Mouse (Mus musculus) monocyte, adult 5-6 weeks (primary cell): ENCODE results near the gene Lrrc41. TPM values are rescaled to one million over a fixed set of nuclear protein-coding genes. Genes with fewer than 3 reads are reported as not detected.
A peak's percentile ranks its signal among the peaks of the same experiment; 100 is the strongest.

Experiments used
- ATAC-seq: fragments of 153-309, 156-312 bp; replicated peaks from 2 replicates; pipeline ENCODE4 v1.8.0; 2017; ENCODE audit warnings: mild to moderate bottlenecking; ENCODE audit not compliant: low TSS enrichment, insufficient number of reproducible peaks, severe bottlenecking, poor library complexity, low FRiP score
- total RNA-seq: library from RNA; stranded (forward); fragments of 200-1000, 200-491, 200-594 nt; gene quantifications from 3 replicates; pipeline ENCODE4 v1.2.3, GENCODE M21; 2017

Gene Lrrc41
- total RNA-seq, 1 experiment from 2014 or later, result 8.6 TPM

DNA sequence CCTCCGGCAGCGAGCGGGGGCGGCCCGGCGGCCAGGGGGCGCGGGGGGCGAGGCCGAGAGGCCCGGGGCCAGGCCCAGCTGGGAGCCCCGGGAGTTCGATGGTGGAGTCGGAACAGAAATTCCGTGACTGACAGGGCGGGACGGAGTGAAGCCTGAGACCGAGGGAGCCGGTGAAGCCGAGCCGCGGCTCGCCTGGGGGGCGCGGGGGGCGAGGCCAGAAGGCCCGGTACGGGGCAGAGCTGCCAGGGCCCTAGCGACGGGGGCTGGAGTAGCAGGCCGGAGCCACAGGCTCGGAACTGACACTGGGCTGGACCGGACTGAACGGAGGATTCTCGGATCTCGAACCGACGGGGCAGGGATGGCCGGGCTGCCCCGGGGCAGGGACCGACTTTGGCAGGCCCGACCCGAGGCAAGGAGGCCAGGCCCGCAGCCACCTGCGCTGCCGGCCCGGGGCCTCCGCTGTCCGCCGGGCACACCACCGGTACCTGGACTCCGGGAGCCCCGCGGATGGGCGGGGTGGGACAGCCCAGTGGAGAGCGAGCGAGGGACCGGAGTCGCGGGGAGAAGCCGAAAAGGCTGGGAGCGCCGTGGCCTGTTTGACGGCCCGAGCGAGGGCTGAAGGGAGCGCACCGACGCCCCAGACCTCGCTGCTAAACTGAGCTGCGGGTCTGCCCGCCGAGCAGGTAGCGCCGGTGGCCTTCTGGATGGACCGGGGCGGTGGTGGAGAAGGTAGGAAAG, 731 bp downstream of the Lrrc41 start:
- ATAC-seq, result peak; percentile 47; the same call in 1 of the 2 replicates

DNA sequence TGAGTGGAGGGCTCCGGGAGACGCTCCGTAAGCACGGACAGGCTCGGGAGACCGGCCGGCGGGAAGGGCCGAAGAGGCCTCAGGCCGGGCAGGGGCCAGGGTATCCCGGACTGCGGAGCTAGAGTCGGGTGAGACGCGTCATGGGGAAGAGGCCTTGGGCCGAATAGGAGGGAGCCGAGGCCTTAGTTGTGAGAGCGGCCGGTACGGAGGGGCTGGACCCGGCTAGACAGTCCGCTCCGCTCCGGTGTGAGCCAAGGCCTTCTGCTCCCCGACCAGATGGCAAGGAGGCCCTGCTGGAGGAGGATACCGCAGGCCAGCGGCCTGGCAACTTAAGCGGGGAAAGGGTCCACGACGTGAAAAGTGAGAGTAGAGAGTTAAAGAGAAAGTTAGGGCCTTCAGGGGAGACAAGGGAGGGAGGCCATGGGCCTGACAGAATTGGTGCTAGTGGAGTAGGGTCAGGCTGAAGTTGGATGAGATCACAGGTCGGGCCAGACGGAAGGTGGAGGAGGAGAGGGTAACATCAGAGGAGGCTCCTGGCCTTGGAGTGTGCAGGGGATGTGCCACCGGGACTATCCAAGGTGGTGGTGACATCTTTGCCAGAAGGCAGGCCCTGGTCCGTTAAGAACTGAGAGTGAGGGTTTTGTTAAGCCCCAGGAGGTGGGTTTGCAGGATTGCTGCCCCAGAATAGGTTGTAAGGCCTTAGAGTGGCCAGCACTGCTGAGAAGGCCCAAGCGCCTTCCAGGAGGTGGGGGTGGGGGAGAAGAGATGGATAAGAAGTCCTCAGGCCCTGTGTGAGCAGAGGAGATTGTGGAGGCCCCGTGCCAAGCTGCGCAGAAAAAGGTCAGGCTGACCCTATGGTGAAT, 1.5 kb downstream of the Lrrc41 start:
- no peak for ATAC-seq

- no peak for ATAC-seq
Observed at GRCm38 (mm10) chr4:116077240-116078095, 2.4 kb downstream of the Lrrc41 start.

- ATAC-seq, result 0 out of 2 replicates have a peak, but pooled peaks have one; percentile 13
Observed at GRCm38 (mm10) chr4:116088510-116089249, 13.6 kb downstream of the Lrrc41 start.

DNA sequence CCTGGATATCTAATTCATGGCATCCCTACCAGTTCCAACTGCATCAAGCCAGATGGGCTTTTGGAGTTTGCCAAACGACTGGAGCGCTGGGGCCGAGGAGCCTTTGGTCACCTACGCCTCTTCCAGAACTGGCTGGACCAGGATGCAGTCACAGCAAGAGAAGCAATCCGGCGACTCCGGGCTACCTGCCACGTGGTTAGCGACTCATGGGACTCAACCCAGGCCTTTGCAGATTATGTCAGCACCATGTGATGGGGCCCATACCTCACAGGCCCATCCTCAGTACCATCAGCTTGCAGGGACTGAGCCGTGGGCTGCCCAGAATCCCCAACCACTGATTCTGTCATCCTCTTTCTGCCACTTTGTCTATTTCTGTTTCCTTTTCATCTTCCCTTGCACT, 21.2 kb downstream of the Lrrc41 start:
- no peak for ATAC-seq

GRCm38 (mm10) chr4:116097211-116097610, 22.1 kb downstream of the Lrrc41 start:
- no peak for ATAC-seq

GRCm38 (mm10) chr4:116100959-116101358, 25.9 kb downstream of the Lrrc41 start:
- no peak for ATAC-seq

DNA sequence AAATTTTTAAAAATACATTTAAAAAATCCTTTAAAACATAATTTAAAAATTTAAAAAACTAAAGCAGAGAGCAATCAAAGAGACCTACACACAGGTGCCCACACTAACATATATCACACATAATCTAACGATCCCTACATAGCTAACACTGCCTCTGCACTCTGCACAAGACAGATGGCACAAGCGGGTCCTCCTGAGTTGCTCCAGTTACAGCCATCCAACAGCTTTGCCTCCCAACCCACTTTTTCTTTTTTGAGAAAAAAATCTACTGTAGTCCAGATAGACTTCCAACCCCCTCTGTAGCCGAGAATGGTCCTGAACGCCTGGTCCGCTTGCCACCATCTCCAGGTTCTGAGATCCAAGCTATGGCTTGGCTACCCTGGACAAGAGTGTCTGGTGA, 30.2 kb downstream of the Lrrc41 start:
- ATAC-seq, result no peak

DNA sequence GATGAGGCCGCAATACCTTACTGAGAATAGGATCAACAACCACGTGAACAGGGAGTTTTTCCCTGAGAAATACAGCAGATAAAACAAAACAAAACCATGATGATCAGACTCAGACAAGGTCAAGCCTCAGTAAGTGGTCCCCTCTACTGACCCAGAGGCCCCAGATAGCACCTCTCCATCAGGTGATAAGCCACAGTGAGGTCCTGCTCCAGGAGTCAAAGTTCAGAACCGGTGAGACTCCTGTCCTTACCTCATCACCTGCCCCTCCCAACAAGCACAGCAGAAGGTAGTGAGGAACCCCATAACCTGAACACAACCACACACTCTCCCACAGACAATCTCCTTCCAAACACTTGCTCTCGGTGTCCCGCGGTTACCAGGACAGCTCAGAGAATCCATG, 35.6 kb downstream of the Lrrc41 start:
- no peak for ATAC-seq

GRCm38 (mm10) chr4:116111486-116111885, 36.4 kb downstream of the Lrrc41 start:
- no peak for ATAC-seq

DNA sequence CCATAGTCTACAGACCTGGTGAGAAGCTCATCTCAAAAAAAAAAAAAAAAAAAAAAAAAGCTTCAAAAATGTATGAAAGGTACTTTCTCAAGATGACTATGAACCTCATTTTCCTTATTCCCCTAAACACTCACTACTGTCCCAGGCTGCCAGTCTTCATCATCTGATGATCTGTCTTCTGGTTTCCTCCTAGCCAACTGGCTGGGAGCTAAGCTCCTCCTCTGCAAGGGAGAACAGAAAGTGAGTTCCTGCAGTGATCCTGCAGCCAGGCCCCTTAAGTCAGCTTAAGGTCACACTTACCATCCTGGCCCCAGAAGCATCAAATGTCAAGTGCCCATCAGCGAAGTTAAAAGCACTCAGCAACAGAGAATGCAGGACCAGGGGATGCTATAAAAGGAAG, 47.7 kb downstream of the Lrrc41 start:
- ATAC-seq, result 0 out of 2 replicates have a peak, but pooled peaks have one; percentile 28

DNA sequence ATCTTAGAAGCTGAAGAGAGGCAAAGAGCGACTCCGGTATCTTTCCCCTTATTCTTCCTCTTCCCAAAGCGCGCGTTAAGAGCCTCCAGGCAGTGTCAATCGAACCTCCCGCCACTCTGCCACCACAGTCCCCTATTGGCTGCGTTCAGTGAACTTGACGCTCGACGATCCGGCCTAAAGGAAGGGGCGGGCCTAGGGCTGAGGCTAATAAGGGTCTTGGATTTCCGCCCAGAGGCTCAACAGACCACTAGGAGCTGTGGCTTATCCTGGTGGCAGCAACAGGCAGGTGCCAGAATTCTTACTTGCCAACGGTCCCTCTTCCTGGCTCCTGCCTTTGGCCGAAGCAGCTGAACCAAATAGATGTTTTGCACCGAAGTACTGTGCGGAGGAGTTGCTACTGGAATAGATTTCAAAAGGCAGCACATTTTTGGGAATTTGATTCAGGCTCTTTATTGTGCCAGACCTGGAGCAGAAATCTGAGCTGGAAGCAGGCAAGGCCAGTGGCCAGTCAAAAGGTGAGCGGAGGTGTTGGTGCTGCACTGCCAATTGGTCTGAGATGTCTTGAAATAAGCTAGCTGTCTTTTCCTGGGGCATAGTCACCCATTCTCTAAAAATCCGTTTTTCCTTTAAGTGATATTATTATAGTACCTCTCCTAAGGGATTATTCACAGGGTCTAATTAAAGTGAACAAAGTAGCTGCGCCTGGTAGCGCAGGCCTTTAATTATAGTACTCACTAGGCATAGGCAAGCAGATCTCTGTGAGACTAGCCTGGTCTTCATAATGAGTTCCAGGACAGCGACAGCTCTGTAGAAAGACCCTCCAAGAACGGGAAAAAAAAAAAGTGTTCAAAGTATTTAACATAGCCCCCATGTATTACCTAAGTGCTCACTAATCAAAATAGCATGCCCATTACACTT, 48.8 kb downstream of the Lrrc41 start, which contains the start of the genes Rad54l and Pomgnt1:
Rad54l (minus strand) TSS at position 89 of the 918 bp plus-strand sequence.
Pomgnt1 (plus strand) TSS at position 239 of the 918 bp plus-strand sequence.
- peak; percentile 96 for ATAC-seq

GRCm38 (mm10) chr4:116125803-116126386, 50.8 kb downstream of the Lrrc41 start:
- ATAC-seq, result no peak

GRCm38 (mm10) chr4:116127956-116128355, 52.9 kb downstream of the Lrrc41 start:
- no peak for ATAC-seq

GRCm38 (mm10) chr4:116133126-116133525, 58.1 kb downstream of the Lrrc41 start:
- ATAC-seq, result no peak

DNA sequence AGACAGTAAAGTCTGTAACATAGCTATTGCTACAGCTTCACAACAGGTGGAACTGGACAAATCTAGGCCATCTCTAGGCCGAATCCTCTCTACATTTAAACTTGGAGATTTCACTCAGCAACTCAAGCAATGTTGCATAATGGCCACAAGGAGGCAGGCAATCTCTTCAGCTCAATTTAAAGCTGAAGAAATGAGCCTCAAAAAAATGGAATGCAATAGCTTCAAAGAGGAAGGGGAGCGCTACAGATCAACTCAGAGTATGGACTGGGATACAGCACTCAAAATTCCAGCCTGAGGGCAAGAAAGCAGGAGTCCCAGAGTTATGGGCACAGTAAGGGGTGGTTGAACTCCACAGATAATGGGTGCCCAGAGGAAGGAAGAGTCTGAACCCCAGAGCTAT, 59.9 kb downstream of the Lrrc41 start:
- ATAC-seq, result 0 out of 2 replicates have a peak, but pooled peaks have one; percentile 1
